Mouse (Mus musculus) urinary bladder, postnatal 14 days (tissue): ENCODE results near the gene Hdac11.
"Not testable (repeated sequence)": the region's sequence is repeated elsewhere in the genome, so short reads cannot be mapped to it uniquely, and the experiment has no call there.

ENCODE experiments used
- DNase-seq: peaks from one replicate; pipeline ENCODE4 v3.0.0; 2021; ENCODE audit warnings: low spot score

The Hdac11 gene

DNA sequence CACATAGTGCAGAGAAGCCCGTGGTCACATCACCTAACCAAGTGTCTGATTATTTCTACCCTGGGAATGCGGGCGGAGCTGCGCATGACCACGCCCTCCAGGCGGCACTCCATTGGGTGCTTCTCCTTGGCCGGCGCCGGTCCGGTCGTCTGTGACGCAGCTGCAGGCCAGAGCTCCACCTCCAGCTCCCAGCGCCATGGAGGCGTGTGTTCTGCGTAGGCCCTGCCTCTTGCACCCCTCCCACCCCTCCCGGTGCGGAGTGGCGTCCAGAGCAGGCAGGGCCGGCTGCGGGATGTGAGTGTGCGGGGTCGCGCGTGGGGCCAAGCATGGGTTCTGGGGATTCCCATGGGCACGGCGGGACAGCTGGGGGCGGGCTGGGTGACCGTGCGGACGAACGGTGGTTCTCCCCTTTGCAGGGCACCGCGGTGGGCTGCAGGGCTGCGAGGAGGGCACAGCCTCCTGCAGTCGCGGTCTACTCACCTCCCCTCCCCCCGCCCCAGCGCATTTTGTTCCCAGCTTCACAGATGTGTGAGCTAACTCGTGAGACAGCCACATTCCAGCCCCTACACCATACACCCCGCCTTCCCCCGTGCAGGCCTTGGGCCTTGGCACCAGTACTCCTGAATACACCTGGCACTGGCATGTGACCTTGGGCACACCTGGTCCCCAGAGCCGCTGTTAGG lies at the start of gene Hdac11:
TSS of gene Hdac11 (plus strand) at position 112 of the 683 bp plus-strand sequence.
- peak; percentile 91 for DNase-seq

DNA sequence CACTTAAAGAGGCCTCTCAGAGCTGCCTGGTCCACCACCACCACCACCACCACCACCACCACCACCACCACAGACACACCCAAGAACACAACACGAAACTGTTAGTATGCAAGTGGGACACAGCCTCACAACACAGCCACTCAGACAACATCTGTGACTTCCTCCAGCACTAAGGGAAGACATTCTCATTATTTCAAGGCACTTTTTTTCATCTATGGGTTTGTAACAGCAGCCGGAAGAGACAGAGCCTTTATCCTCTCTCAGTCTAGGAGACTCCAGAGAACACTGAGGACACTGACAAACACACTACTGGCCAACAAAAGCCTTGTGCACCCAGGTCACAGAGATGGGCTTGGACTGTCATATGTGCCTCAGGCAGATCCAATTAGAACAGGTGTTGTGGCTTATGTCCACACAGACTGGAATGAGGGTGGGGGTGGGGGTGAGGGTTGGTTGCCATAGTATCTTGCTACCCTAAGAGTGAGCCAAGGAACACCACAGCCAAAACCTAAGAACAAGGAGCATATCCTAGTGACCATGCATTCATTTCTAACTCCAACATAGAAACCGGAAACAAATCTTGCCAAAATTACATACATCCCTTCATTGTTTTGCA lies 48.1 kb upstream of the Hdac11 start:
- no peak for DNase-seq

DNA sequence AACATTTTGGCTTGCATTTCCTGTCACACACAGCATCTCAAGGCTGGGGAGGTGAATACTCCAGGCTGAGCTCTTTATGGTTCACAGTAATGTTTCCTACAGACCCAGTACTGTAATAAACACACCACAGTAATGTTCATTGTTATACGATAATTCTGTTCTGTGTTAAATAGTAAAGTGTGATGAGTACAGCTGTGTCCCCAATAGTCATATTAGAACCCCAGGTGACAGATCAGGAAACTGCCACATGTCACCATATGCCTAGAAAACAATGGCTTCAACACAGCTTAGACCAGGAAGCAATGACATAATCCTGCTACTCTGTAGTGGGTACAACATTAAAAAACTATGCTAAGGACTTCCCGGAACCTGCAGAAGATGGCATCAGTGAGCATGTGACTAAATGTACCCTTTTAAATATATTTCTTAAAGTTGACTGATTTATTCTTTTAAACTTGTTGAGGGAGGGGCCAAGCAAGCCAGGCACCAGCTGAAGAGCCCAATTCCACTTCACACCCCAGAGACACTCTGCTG lies 47.5 kb upstream of the Hdac11 start:
- no peak for DNase-seq

DNA sequence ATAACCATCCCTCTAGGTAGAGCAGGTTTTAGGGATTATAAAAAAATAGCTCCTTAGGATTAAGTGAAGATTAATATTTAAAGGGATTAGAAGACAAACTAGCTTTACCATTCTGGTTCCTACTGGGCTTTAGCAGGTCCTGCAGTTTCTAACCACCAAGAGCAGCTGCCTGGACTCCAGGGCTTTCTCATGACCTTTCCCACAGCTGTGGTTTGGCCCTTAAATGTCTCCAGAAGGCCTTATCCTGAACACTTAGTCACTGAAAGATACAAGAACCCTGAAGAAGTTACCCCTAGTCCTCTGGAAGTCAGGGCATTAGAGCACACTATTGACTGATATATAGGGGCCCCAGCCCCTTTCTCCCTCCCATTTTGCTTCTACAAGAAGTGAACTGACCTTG lies 47.0 kb upstream of the Hdac11 start:
- no peak for DNase-seq

DNA sequence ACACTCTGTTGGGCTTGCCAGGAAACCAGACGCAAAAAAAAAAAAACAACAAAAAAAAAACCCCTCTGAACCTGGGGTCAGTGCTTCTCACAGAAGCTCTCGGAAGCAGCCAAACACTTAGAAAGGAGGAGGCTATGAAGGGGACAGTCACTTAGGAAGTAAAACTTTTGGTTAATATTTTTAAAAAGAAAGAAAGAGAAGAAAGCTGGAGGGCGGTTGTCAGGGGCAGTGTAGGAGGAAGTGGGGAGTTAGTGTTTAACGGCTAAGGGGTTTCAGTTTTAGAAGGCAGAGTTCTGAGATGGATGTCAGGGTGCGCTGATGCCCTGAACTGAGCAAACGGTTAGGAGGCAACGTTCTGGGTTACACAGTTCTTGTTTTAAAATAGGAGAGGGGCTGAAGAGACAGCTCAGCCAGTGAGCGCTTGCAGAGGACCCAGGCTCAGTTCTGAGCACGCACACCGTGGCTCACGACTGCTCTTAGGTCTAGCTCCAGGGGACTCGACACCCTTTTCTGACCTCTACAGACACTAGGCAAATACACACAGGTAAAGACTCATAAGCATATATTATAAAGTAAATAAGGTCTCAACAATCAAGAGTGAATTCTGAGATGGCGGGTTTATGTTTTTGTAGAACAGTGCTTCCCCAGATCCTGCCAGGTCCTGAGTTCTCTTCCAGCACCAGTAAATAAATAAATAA lies 46.0 kb upstream of the Hdac11 start:
- DNase-seq: no peak

DNA sequence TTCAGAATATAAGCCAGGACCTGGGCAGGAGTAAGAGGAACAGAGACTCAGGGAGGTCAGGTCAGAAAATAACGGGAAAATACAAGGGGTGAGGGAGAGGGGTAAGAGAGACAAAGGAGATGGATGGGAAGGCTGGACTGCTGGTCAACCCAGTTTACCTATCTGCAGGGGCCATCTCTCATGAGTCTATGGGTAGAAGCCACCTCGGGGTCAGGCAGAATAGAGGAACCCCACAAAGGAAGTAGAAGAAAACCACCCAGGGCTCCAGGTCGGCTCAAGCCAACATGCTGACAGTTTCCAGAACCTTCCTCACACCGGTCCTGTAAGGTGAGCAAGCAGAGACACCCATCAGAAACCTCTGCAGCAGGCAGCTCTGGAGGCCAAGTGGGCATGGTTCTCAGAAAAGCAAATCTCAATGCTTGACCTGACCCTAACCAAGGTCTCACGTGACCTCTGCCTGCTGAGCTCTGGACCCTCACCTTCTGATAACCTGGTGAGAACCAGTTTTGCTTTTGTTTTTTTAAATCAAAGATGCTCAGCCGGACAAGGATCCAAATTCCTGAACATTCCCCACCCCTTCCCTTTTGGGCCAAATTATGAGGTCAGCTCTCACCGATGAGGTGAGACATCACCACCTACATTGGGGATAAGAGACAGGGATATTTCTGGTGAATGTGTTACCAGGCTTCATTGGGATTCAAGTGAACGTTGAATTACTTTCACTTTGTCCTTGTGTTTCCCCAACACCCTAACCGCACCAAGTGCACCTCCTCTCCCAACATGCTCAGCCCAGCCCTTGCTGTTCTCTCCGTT lies 45.1 kb upstream of the Hdac11 start:
- no peak for DNase-seq

DNA sequence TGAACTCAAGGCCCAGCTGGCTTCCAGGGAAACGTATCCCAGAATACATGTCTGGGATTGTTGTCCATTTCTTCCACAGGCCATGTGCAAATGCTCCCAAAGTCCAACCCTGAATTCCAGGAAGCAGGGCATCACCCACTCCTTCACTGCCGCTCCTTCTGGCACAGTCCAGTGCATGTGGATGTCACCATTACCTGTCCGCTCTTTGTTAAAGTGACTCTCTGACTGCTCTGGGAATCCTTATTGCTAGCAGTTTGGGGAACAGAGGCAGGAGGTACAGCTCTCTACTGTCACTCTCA lies 44.6 kb upstream of the Hdac11 start:
- DNase-seq: no peak

DNA sequence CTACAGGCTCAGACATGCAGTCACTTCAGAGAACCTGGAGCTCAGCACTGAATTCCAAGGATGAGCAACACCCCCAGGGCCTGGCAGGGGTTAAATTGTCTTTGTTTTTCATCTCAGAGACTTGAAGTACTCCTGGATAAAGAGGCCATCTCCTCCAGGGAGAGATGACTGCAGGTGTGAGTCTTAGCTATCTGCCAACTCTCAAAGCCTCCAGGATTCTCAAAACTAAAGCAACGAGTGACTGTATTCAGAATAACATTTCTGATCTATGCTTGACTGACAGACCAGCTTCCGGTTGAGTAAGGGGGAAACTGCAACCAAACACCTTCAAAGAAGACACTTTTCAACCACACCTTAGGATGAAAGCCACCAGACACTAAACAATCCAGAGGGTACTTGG lies 41.7 kb upstream of the Hdac11 start:
- DNase-seq: no peak

DNA sequence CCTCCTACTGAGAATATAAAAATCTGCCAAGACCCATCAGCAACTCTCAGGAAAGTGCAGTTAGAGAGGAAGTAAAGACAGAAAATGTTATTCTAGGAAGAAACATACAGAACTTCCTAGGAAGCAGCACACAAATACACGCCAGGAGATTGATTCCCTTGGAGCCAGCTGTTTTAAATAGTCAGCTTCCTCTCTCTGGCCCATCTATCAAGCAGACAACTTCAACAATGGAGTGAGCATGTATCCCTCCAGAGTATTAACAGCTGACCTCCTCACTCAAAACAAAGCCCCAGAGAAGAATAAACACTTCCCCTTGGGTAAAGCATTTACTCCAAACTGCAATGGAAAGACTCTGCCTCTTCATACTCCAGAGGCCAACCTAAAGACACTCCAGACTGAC lies 41.3 kb upstream of the Hdac11 start:
- no peak for DNase-seq

DNA sequence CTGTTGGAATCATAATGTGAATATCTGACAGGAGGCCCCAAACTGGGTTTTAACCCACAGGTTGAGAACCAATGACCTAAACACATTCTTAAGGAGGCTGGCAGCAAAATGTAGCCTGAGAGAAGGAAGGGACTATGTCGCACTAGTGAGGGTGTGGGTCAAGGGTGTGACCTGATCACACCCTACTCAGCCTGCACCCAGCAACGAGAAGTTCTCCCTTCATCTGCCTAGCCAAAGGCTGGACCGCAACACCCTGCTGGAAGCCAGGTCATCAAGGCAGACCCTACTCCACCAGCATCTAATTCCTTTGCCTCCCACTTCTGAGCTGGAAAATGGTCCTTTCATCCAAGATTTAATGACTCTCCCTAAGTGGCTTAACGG lies 40.6 kb upstream of the Hdac11 start:
- no peak for DNase-seq

DNA sequence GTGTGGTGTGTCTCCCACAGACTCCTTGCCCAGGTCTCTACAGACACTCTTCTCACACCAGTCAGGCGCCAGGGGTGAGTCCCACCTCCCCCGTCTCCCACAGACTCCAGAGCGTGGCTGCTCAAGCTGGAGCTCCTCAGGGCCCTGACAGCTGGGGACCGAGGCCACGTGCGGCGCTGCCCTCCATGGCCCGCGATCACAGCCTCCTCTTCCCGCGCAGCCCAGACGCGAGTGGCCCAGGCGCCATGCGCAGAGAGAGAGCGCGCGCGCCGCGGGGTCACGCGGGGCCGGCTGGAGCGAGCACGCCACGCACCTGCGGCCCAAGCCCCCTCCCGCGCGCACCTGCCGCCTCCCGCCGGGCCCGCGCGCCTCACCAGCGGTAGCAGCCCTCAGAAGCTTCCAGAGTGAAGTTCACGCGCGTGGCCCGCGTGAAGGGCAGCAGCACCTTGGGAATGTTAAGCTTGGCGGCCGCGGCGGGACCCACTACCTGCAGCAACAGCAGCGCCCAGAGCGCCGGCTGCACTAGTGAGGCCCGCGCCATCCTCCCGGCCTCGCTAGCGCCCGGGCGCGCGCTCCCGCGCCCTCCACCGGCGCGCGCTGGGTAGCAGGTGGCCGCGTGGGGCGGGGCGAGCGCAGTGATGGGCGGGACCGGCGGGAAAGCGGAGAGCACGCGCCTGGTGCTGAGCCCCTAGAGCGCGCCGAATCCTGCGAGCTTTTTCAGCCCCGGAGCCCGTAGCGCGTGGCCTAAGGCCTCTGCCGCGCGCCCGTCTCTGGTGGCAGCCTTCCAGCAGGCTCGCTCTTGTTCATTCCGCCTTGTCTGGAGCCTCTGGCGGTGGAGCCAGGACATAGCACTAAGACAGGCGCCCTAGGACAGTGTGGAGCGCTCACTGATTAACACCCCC lies 40.0 kb upstream of the Hdac11 start, which contains the start of gene Nup210:
TSS of gene Nup210 (minus strand) at position 586 of the 902 bp plus-strand sequence.
- peak; percentile 94 for DNase-seq

DNA sequence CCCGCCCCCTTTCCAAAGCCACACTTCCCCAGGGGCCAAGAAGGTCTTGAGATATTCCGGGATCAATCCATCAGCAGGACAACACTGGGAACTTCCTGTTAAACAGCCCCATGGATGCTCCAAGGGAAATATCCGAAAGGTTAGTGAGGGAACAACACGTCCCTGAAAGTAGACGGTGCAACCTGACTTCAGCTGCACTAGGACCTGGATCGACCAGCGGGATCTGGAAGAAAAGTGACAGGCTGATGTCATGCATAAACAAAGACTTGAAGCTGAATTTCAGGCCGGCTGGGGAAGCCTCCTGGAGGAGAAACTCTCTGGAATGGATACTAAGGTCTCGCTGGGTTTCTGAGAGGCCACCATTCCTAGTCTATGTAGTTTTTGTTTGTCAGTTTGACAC lies 39.3 kb upstream of the Hdac11 start:
- peak; percentile 12 for DNase-seq

DNA sequence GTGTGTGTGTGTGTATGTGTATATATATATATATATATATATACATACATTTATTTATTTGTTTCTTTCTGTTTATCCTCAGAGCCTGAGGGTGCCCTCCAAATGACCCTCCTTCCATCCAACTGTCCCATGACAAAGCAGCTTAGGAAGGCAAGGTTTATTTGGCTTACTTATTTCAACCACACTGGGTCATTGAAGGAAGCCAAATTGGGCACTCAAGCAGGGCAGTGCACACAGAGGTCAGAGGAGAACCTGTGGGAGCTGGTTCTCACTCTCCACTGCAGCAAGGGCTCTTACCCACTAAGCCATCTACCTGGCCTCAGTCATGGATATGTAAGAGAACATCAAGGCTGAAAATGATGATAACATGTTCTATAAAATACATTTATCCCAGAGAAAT lies 37.9 kb upstream of the Hdac11 start:
- no peak for DNase-seq

DNA sequence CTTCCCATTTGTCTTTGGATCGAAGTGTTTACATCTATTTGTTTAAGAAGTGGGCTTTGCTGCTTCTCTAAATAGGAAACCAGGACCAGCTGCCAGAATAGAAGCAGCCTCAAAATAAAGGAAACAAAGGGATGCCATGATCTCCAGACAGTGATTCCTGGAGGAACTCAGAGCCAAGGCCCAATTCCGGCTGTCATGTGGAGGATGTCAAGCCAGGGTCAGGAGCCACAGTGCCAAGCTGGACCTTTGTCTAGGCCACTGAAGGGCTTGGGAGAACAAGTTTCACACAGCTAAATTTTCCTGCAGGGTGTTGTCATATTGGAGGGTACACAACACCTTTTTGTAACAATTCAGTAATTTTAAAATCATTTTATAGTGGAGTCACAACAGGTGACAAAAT lies 36.3 kb upstream of the Hdac11 start:
- DNase-seq: no peak

DNA sequence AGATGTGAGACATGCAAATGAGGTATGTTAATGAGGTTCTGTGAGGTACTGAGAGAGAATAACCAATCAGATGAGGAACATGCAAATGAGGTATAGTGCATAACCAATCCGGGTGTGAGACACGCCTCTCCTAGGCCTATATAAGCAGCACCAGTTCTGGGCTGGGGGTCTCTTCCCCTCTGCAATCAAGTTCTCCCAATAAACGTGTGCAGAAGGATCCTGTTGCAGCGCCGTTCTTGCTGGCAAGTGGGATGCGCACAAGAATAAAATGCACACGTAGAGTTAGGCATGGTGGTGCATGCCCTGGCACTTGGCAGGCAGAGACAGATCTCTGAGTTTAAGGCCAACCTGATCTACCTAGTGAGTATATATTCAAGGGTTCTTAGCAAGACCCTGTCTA lies 35.4 kb upstream of the Hdac11 start:
- DNase-seq: not testable (repeated sequence)

DNA sequence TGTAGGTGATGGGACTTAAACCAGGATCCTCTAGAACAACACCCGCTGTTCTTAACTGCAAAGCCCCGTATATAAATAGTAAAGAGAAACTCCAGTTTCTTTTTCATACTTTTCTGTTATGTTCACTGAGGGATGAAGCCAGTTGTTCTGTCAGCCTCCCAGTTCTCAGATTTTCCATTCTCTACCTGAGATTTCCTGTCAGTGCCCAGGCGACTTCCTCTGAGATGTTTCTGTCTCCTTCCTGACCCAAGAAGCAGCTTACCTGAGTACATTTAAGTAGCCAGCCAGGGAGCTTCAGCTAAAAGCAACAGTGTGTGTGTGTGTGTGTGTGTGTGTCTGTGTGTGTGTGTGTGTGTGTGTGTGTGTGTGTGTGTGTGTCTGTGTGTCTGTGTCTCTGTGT lies 33.0 kb upstream of the Hdac11 start:
- no peak for DNase-seq

DNA sequence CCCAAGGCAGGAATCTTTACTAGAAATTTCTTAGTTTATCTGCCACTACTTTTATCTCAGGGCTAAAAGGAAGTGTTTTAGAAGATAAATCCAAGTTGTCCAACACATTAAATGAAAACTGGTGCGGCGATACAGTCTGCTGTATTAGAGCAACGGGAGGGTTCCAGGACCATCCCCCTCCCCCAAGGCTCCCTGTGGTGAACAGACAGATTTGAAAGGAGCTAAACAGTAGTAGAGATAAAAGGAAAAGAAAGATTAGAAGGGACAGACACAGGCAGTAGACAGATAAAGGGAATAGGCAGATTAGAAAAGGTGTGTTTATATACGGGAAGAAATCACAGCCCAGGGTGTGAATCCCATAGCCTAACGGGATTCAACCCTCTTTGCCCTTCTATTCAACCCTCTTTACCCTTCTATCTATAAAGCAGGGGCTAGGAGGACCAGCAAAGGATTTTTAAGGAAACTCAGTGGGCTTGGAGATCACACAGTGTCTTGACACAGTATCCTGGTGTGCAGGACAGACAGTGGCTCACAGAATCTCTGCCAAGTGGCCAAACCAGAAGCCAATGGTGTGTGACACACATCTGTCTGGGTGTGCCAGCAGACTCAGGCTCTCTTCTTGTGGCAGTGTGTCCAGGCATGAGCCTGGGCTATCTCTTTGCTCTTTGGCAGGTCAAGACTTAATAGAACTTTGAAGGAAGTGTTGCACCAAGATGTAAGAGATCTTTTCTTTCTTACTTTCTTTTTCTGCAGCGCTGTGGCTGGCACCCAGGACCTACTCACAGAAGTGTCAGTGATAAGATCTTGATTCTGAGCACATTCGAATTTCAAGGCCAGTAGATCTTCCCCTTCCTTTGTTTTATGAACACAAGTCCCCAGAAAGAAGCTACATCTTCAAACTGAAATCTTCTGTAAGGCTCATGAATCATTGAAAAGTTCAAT lies 31.9 kb upstream of the Hdac11 start:
- no peak for DNase-seq

DNA sequence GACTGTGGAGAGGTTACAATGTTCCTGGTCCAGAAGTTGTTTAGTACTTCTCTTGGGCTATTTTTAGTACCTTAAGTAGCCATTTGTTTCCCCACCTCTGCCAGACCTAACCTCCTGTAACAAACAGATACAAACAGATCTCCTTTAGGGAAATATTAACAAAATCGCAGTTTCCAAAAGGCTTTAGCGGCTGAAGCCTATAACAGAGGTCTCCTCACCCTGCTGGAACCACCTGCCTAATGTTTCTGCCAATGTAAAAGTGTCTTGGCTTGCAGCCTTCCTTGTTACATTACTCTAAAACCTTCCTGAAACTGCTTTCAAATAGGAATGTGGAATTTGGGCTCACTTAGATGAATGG lies 31.3 kb upstream of the Hdac11 start:
- no peak for DNase-seq

DNA sequence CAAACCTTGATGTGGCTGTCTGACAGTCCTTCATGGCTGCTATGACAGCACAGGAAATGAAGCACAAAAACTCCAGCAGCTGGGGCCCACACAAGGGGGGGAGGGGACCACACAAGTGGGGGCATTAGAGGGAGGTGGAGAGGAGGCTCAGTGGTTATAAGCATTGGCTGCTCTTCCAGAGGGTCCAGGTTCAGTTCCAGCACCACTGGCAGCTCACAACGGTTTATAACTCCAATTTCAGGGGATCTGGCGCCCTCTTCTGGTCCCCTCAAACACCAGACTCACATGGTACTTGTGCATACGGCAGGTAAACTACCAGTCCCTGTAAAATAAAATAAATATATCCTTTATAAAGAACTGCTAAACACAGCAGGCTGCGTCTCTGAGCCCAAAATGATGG lies 27.5 kb upstream of the Hdac11 start:
- DNase-seq: no peak

DNA sequence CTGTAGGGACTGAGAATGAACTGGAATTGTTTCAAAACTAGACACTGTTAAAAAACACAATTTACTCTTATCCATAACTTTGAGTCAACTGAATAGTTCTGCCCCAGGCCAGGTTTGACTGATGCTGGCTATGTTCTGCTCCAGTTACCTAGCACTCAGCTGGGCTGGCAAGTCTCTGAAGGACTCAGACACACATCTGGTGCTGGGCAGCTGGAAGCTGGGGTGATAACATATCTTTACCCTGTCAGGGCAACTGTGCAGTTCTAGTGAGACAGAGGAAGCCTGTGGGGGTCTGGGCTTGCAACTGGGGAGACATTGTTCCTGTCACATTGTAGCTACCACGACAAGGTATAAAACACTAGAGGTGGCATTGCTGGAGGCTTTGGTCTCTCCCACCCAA lies 25.6 kb upstream of the Hdac11 start:
- no peak for DNase-seq
